Mouse (Mus musculus): Measurements from ENCODE around the gene Tgfbrap1. TPM values are rescaled to one million over a fixed set of nuclear protein-coding genes. Genes with fewer than 3 reads are reported as not detected.
"Not testable (repeated sequence)": the region's sequence is repeated elsewhere in the genome, so short reads cannot be mapped to it uniquely, and the experiment has no call there.

The Tgfbrap1 gene
- polyA plus RNA-seq, 1 experiment from 2014 or later, result 8.3 TPM

GRCm38 (mm10) chr1:43136488-43137029 is 38.1 kb upstream of the Tgfbrap1 start:
- ATAC-seq, result not testable (repeated sequence)
- WGBS, result 84% methylated on average over 2 of the region's 2 CpGs

GRCm38 (mm10) chr1:43131591-43131990 is 33.2 kb upstream of the Tgfbrap1 start:
- H3K36me3 ChIP-seq, result peaks cover 38% of the 10 kb centered on the region

More at GRCm38 (mm10) chr1:43136488-43137029, 38.1 kb upstream of the Tgfbrap1 start:
- H3K9ac ChIP-seq; H3K9me3 ChIP-seq; H3K4me1 ChIP-seq (replicated peaks); H3K4me3 ChIP-seq (replicated peaks); H3K27me3 ChIP-seq (replicated peaks); H3K4me2 ChIP-seq (replicated peaks); H3K27ac ChIP-seq: not testable (repeated sequence)
- peaks cover 17% of the 10 kb centered on the region for H3K36me3 ChIP-seq

GRCm38 (mm10) chr1:43130219-43130981 is 32.0 kb upstream of the Tgfbrap1 start:
- 80% methylated on average over 5 of the region's 5 CpGs for WGBS
- ATAC-seq, result no peak
- H3K4me2 ChIP-seq (replicated peaks), result no peak overlapping the region
- no peaks in the 10 kb centered on the region for H3K4me1 ChIP-seq (replicated peaks)
- no peaks in the 10 kb centered on the region for H3K9me3 ChIP-seq
- H3K27me3 ChIP-seq (replicated peaks), result no peaks in the 10 kb centered on the region
- H3K9ac ChIP-seq, result no peak overlapping the region
- H3K36me3 ChIP-seq, result peaks cover 33% of the 10 kb centered on the region
- H3K4me3 ChIP-seq (replicated peaks), result no peak overlapping the region
- no peak overlapping the region for H3K27ac ChIP-seq

More at GRCm38 (mm10) chr1:43131591-43131990, 33.2 kb upstream of the Tgfbrap1 start:
- Histone ChIP-seq H3K9ac (no peak overlapping the region), H3K27me3 (replicated peaks) (no peaks in the 10 kb centered on the region), H3K27ac (no peak overlapping the region), H3K4me2 (replicated peaks) (no peak overlapping the region), H3K4me1 (replicated peaks) (no peaks in the 10 kb centered on the region), H3K9me3 (no peaks in the 10 kb centered on the region), H3K4me3 (replicated peaks) (no peak overlapping the region)
- WGBS, result 91% methylated on average over 9 of the region's 9 CpGs
- no peak for ATAC-seq

GRCm38 (mm10) chr1:43127820-43128610 is 29.6 kb upstream of the Tgfbrap1 start:
- H3K27ac ChIP-seq, result no peak overlapping the region
- no peak overlapping the region for H3K4me2 ChIP-seq (replicated peaks)
- ATAC-seq, result no peak
- no peaks in the 10 kb centered on the region for H3K27me3 ChIP-seq (replicated peaks)
- H3K4me3 ChIP-seq (replicated peaks), result no peak overlapping the region
- H3K9ac ChIP-seq, result no peak overlapping the region
- peaks cover 39% of the 10 kb centered on the region for H3K36me3 ChIP-seq
- WGBS, result 78% methylated on average over 8 of the region's 8 CpGs
- no peaks in the 10 kb centered on the region for H3K9me3 ChIP-seq
- H3K4me1 ChIP-seq (replicated peaks), result no peaks in the 10 kb centered on the region

- no peak overlapping the region for H3K27ac ChIP-seq
- no peaks in the 10 kb centered on the region for H3K4me1 ChIP-seq (replicated peaks)
- no peak for ATAC-seq
- peaks cover 41% of the 10 kb centered on the region for H3K36me3 ChIP-seq
- no peaks in the 10 kb centered on the region for H3K9me3 ChIP-seq
- H3K27me3 ChIP-seq (replicated peaks), result no peaks in the 10 kb centered on the region
- H3K4me2 ChIP-seq (replicated peaks), result no peak overlapping the region
- no peak overlapping the region for H3K4me3 ChIP-seq (replicated peaks)
- no peak overlapping the region for H3K9ac ChIP-seq
Observed at GRCm38 (mm10) chr1:43127196-43127595, 28.8 kb upstream of the Tgfbrap1 start.

- Histone ChIP-seq H3K4me3 (replicated peaks) (no peak overlapping the region), H3K4me1 (replicated peaks) (no peaks in the 10 kb centered on the region), H3K9ac (no peak overlapping the region), H3K36me3 (peaks cover 33% of the 10 kb centered on the region; the same call in 1 of the 2 replicates), H3K27ac (no peak overlapping the region), H3K9me3 (no peaks in the 10 kb centered on the region), H3K4me2 (replicated peaks) (no peak overlapping the region), H3K27me3 (replicated peaks) (no peaks in the 10 kb centered on the region)
- WGBS, result 80% methylated on average over 4 of the region's 4 CpGs
- no peak for ATAC-seq
Observed at GRCm38 (mm10) chr1:43124726-43125125, 26.3 kb upstream of the Tgfbrap1 start.

GRCm38 (mm10) chr1:43122616-43123015 is 24.2 kb upstream of the Tgfbrap1 start:
- peaks cover 28% of the 10 kb centered on the region for H3K36me3 ChIP-seq
- ATAC-seq, result no peak
- no peaks in the 10 kb centered on the region for H3K9me3 ChIP-seq
- no peaks in the 10 kb centered on the region for H3K27me3 ChIP-seq (replicated peaks)
- no peak overlapping the region for H3K9ac ChIP-seq
- no peak overlapping the region for H3K4me3 ChIP-seq (replicated peaks)
- WGBS, result 93% methylated on average over 2 of the region's 2 CpGs
- no peak overlapping the region for H3K27ac ChIP-seq
- no peaks in the 10 kb centered on the region for H3K4me1 ChIP-seq (replicated peaks)
- no peak overlapping the region for H3K4me2 ChIP-seq (replicated peaks)

- Histone ChIP-seq H3K27ac (no peak overlapping the region), H3K4me1 (replicated peaks) (no peaks in the 10 kb centered on the region), H3K36me3 (peaks cover 28% of the 10 kb centered on the region), H3K4me2 (replicated peaks) (no peak overlapping the region), H3K4me3 (replicated peaks) (no peak overlapping the region), H3K27me3 (replicated peaks) (no peaks in the 10 kb centered on the region), H3K9me3 (no peaks in the 10 kb centered on the region), H3K9ac (no peak overlapping the region)
- no peak for ATAC-seq
- WGBS, result 94% methylated on average over 5 of the region's 5 CpGs
Observed at GRCm38 (mm10) chr1:43120950-43121349, 22.5 kb upstream of the Tgfbrap1 start.

- Histone ChIP-seq H3K4me2 (replicated peaks) (no peak overlapping the region), H3K9me3 (no peaks in the 10 kb centered on the region), H3K27ac (no peak overlapping the region), H3K4me1 (replicated peaks) (no peaks in the 10 kb centered on the region), H3K27me3 (replicated peaks) (no peaks in the 10 kb centered on the region), H3K36me3 (peaks cover 29% of the 10 kb centered on the region), H3K9ac (no peak overlapping the region), H3K4me3 (replicated peaks) (no peak overlapping the region)
- no peak for ATAC-seq
- 97% methylated on average over 8 of the region's 8 CpGs for WGBS
Observed at GRCm38 (mm10) chr1:43117435-43117834, 19.0 kb upstream of the Tgfbrap1 start.

GRCm38 (mm10) chr1:43112882-43113281 is 14.4 kb upstream of the Tgfbrap1 start:
- 73% methylated on average over 2 of the region's 2 CpGs for WGBS
- Histone ChIP-seq H3K4me2 (replicated peaks) (no peak overlapping the region), H3K4me1 (replicated peaks) (no peaks in the 10 kb centered on the region), H3K9me3 (no peaks in the 10 kb centered on the region), H3K4me3 (replicated peaks) (no peak overlapping the region), H3K27me3 (replicated peaks) (no peaks in the 10 kb centered on the region), H3K36me3 (peaks cover 19% of the 10 kb centered on the region), H3K9ac (no peak overlapping the region), H3K27ac (no peak overlapping the region)
- ATAC-seq, result no peak

GRCm38 (mm10) chr1:43110556-43110955 is 12.1 kb upstream of the Tgfbrap1 start:
- Histone ChIP-seq H3K36me3 (peaks cover 19% of the 10 kb centered on the region), H3K27ac (no peak overlapping the region), H3K4me3 (replicated peaks) (no peak overlapping the region), H3K9me3 (no peaks in the 10 kb centered on the region), H3K27me3 (replicated peaks) (no peaks in the 10 kb centered on the region), H3K4me2 (replicated peaks) (no peak overlapping the region), H3K4me1 (replicated peaks) (no peaks in the 10 kb centered on the region), H3K9ac (no peak overlapping the region)
- 63% methylated on average over 4 of the region's 4 CpGs for WGBS
- no peak for ATAC-seq

- 86% methylated on average over 2 of the region's 2 CpGs for WGBS
Observed at GRCm38 (mm10) chr1:43108729-43109128, 10.3 kb upstream of the Tgfbrap1 start.

More at GRCm38 (mm10) chr1:43108729-43109128, 10.3 kb upstream of the Tgfbrap1 start:
- ATAC-seq, result no peak
- H3K4me3 ChIP-seq (replicated peaks), result no peak overlapping the region
- no peaks in the 10 kb centered on the region for H3K4me1 ChIP-seq (replicated peaks)
- H3K9me3 ChIP-seq, result no peaks in the 10 kb centered on the region
- H3K9ac ChIP-seq, result no peak overlapping the region
- H3K27ac ChIP-seq, result no peak overlapping the region
- no peak overlapping the region for H3K4me2 ChIP-seq (replicated peaks)
- no peaks in the 10 kb centered on the region for H3K27me3 ChIP-seq (replicated peaks)
- peaks cover 11% of the 10 kb centered on the region for H3K36me3 ChIP-seq
